Mouse (Mus musculus) heart, embryonic 16.5 days (tissue): Measurements from ENCODE around the gene Serpinb1c. TPM values are rescaled to one million over a fixed set of nuclear protein-coding genes. Genes with fewer than 3 reads are reported as not detected.
"Not testable (repeated sequence)": the region's sequence is repeated elsewhere in the genome, so short reads cannot be mapped to it uniquely, and the experiment has no call there.

ENCODE experiments used
- ATAC-seq: fragments of 200-750 bp; cut with Nextera tagmentation; replicated peaks from 2 replicates; pipeline ENCODE4 v1.8.0; 2017; ENCODE audit warnings: moderate number of reproducible peaks; ENCODE audit not compliant: insufficient read depth, low FRiP score; ENCODE audit errors: extremely low read depth
- H3K27ac ChIP-seq: fragments of 300-500 bp; sonication (generic); 2 replicates; pipeline ENCODE4 v1.5.1; 2014; ENCODE audit warnings: mild to moderate bottlenecking, low read length, control low read depth, moderate library complexity
- H3K27me3 ChIP-seq: fragments of 300-500 bp; sonication (generic); 2 replicates; pipeline ENCODE4 v1.6.1; 2014; ENCODE audit warnings: low read length, mixed read lengths; ENCODE audit not compliant: control insufficient read depth, insufficient read depth
- H3K36me3 ChIP-seq: fragments of 300-500 bp; sonication (generic); 2 replicates; pipeline ENCODE4 v1.6.1; 2014; ENCODE audit not compliant: control insufficient read depth, insufficient read depth
- H3K4me1 ChIP-seq: fragments of 300-500 bp; sonication (generic); 2 replicates; pipeline ENCODE4 v1.6.1; 2014; ENCODE audit warnings: low read length, mixed read lengths; ENCODE audit not compliant: control insufficient read depth, insufficient read depth
- H3K4me2 ChIP-seq: fragments of 300-500 bp; sonication (generic); 2 replicates; pipeline ENCODE4 v1.6.1; 2014; ENCODE audit warnings: low read depth, mild to moderate bottlenecking, control low read depth, low read length
- H3K4me3 ChIP-seq: fragments of 300-500 bp; sonication (generic); 2 replicates; pipeline ENCODE4 v1.5.1; 2014; ENCODE audit warnings: mild to moderate bottlenecking, control low read depth, low read length
- H3K9ac ChIP-seq: fragments of 300-500 bp; sonication (generic); 2 replicates; pipeline ENCODE4 v1.6.1; 2014; ENCODE audit warnings: low read length, control low read depth
- H3K9me3 ChIP-seq: fragments of 300-500 bp; sonication (generic); replicated peaks from 2 replicates; pipeline ENCODE4 v1.6.1; 2016; ENCODE audit warnings: low read length; ENCODE audit not compliant: control insufficient read depth
- WGBS: fragments of 180-500 bp; shearing (Covaris S2); extraction: QIAGEN DNeasy Blood & Tissue Kit; methylation state at CpG from one replicate; pipeline ENCODE4 v1.1.7; 2014; 5-methylcytosine and 5-hydroxymethylcytosine counted together
- polyA plus RNA-seq: library from polyadenylated mRNA; unstranded; fragments of >200 nt; fragmentation: Nextera tagmentation; extraction: Ambion mirVana; gene quantifications from 2 replicates; pipeline ENCODE4 v1.2.1, GENCODE M21; 2015

Gene Serpinb1c
- polyA plus RNA-seq, 1 experiment from 2014 or later: 0.29 TPM

DNA sequence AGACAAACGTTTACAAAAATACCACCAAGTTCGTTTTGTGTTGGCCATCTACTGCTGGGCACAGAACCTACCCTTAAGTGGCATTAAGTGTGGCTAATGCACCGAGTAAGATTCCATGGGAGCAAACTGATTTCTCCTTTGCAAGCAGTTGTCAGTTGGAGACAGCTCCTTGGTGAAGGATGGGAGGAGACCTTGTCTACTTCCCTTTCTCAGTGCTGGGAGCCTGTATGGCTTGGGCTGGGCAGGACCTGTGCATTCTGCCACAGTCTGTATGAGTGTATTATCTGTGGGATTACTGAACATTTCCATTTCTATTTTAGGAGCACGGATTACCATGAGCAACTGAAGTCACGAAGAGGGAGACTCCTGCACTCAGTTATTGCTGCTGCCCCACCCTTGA is 29.2 kb downstream of the Serpinb1c start:
- no peaks in the 10 kb centered on the region for H3K27me3 ChIP-seq
- H3K9ac ChIP-seq: no peak overlapping the region
- no peak for ATAC-seq
- WGBS: 49% methylated on average over 5 of the region's 5 CpGs
- H3K4me1 ChIP-seq: no peaks in the 10 kb centered on the region
- no peaks in the 10 kb centered on the region for H3K9me3 ChIP-seq
- H3K27ac ChIP-seq: no peak overlapping the region
- H3K4me2 ChIP-seq: no peak overlapping the region
- no peaks in the 10 kb centered on the region for H3K36me3 ChIP-seq
- H3K4me3 ChIP-seq: no peak overlapping the region

DNA sequence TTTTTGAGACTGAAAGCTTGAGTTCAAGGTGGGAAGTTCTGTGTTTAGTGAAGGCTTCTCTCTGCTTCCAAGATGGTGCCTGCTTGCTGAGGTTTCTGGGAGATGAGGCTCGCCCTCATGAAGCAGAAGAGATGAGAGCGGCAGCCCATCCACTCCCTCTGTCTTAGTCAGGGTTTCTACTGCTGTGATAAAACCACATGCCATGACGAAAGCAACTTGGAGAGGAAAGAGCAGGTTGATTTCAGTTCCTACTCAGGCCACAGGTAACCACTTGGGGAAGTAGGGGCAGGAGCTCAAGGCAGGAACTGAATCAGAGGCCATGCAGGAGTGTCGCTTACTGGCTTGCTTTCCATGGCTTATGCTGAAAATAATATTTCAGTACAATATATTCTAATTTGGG is 29.8 kb downstream of the Serpinb1c start:
- not testable (repeated sequence) for H3K36me3 ChIP-seq, H3K9me3 ChIP-seq, H3K4me3 ChIP-seq, ATAC-seq, H3K9ac ChIP-seq, H3K4me1 ChIP-seq, H3K27ac ChIP-seq, H3K4me2 ChIP-seq, H3K27me3 ChIP-seq
- 76% methylated on average over 4 of the region's 4 CpGs for WGBS

DNA sequence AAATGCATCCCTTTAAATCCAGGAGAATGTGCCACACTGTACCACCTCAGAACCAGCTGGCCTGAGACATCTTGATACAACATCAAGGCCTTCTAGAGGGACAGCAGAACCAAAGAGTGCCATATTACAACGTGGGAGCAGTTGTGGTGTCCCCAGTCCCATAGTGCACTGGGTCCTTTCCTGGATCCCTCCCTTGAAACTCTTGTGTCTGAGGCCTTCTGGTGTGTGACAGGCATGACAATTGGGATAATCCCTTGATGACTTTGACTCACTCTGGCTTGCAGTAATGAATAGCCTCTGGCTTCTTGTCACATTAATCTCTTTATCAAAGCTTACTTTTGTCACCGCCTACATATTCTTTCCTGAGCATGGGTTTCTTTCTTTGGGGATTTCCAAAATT is 31.0 kb downstream of the Serpinb1c start:
- Histone ChIP-seq H3K4me3 (no peak overlapping the region), H3K27ac (no peak overlapping the region), H3K36me3 (no peaks in the 10 kb centered on the region), H3K9me3 (no peaks in the 10 kb centered on the region), H3K4me1 (no peaks in the 10 kb centered on the region), H3K9ac (no peak overlapping the region), H3K4me2 (no peak overlapping the region), H3K27me3 (no peaks in the 10 kb centered on the region)
- ATAC-seq: no peak
- WGBS: 65% methylated on average over 2 of the region's 2 CpGs

DNA sequence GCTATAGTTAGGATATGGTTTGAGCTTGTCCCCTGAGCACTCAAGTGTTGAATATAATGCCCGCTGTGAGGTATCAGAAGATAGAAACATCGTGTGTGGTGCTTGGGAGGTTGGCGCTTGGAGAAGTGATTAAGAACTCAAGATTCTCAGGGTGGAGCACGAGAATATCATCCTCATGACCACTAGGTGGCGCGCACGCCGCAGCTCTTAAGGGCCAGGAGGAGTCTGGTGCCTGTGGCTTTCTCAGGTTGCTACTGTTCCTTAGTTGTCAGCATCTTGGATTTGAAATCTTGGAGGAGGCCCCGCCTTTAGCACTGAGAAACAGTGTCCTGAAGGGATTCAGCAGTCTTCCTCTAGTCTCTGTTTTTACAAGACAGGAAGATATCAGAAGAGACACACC is 31.5 kb downstream of the Serpinb1c start:
- WGBS: 2% methylated on average over 9 of the region's 9 CpGs
- H3K27me3 ChIP-seq: no peaks in the 10 kb centered on the region
- no peak overlapping the region for H3K4me2 ChIP-seq
- H3K9ac ChIP-seq: no peak overlapping the region
- no peaks in the 10 kb centered on the region for H3K4me1 ChIP-seq
- H3K9me3 ChIP-seq: no peaks in the 10 kb centered on the region
- ATAC-seq: no peak; the same call in 1 of the 2 replicates
- no peak overlapping the region for H3K27ac ChIP-seq
- H3K4me3 ChIP-seq: no peak overlapping the region
- H3K36me3 ChIP-seq: no peaks in the 10 kb centered on the region

DNA sequence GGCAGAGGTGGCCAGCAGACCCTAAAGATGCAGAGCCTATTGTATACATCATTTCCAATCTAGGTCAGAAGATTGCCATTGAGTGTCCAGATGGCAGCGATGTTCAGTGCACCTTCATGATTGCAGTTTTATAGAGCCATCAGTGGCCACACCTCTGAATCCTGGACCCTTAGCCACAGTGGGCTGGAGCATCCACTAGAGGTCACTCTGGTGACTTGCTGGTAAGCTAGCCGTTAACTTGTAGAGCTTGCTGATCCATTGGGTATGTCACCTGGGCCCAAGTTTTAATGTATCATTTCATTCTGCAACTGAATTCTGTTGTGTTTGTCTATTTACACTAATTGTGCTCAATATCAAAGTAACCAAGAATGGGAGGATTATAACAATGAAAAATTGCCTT is 32.4 kb downstream of the Serpinb1c start:
- Histone ChIP-seq H3K27me3 (no peaks in the 10 kb centered on the region), H3K4me1 (no peaks in the 10 kb centered on the region), H3K4me3 (no peak overlapping the region), H3K9ac (no peak overlapping the region), H3K27ac (no peak overlapping the region), H3K9me3 (no peaks in the 10 kb centered on the region), H3K36me3 (no peaks in the 10 kb centered on the region), H3K4me2 (no peak overlapping the region)
- 42% methylated on average over 2 of the region's 2 CpGs for WGBS
- no peak for ATAC-seq

DNA sequence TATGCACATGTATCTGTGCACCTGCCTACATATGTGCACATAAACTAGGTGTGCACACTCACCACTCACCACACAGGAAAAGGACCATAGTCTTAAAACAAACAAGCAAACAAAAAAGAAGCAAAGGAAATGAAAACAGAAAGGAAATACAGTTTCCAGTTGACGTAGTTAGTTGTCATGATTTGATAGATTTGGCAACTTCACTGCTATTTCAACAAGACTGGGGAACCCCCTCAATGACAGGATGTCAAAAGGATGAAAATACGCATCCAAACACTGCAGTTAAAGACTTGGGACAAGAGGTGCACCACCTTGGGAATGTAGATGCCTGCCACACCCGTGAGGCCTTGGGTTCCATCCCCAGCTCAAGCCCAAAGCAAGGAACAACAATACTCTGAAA is 33.5 kb downstream of the Serpinb1c start:
- not testable (repeated sequence) for H3K4me1 ChIP-seq, H3K4me2 ChIP-seq, H3K4me3 ChIP-seq, H3K27me3 ChIP-seq, H3K36me3 ChIP-seq, H3K27ac ChIP-seq, H3K9ac ChIP-seq, H3K9me3 ChIP-seq, ATAC-seq
- 76% methylated on average over 2 of the region's 3 CpGs for WGBS

DNA sequence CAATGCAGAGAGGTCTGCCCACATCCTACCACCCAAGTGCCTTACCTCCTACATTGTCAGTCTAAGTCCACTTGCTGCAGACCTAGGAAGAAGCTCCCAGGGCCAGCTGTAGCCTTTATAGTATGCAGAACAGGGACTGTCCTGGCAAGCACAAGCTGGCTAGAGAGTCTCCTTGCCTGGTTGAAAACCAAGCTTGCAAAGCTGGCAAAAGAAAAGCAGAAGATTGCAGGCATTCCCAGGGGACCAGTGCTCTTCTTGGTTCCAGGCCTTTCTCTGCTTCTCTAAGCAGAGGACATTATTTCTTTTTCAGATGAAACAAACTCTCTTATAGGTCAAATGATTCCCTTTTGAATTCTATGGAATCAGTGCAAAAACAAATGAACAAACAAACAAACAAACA is 34.6 kb downstream of the Serpinb1c start:
- no peak overlapping the region for H3K9ac ChIP-seq
- no peaks in the 10 kb centered on the region for H3K9me3 ChIP-seq
- no peaks in the 10 kb centered on the region for H3K4me1 ChIP-seq
- no peak for ATAC-seq
- no peak overlapping the region for H3K4me2 ChIP-seq
- no peaks in the 10 kb centered on the region for H3K27me3 ChIP-seq
- no peaks in the 10 kb centered on the region for H3K36me3 ChIP-seq
- H3K4me3 ChIP-seq: no peak overlapping the region
- H3K27ac ChIP-seq: no peak overlapping the region

DNA sequence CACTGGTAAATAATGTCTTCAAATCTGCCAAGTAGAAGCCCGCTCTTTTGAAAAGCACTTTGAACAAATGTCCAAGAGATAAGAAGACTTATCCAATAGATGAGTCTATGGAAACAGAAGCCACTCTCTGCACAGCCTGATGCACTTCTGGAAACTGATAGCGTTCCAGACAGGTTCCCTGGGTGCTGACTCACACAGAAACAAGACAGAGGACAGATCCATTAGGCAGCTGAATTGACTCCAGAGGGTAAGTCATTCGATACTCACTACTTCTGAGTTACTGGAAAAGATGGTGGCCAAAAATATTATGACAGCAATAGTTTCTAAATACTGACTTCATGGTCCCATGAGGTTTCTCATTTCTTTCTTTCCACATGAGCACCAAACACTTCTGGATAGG is 37.2 kb downstream of the Serpinb1c start:
- 34% methylated on average over 3 of the region's 3 CpGs for WGBS
- Histone ChIP-seq H3K27ac (no peak overlapping the region), H3K4me2 (no peak overlapping the region), H3K36me3 (no peaks in the 10 kb centered on the region), H3K9me3 (no peaks in the 10 kb centered on the region), H3K4me1 (no peaks in the 10 kb centered on the region), H3K4me3 (no peak overlapping the region), H3K9ac (no peak overlapping the region), H3K27me3 (no peaks in the 10 kb centered on the region)
- no peak for ATAC-seq

DNA sequence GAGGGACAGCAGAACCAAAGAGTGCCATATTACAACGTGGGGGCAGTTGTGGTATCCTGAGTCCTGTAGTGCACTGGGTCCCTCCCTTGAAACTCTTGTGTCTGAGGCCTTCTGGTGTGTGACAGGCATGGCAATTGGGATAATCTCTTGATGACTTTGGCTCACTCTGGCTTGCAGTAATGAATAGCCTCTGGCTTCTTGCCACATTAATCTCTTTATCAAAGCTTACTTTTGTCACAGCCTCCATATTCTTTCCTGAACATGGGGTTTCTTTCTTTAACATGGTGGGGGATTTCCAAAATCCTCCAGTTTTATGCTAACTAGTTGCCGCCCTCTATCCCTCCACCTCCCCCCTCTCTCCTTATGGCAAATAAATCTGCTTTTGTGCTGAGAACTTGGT is 44.9 kb downstream of the Serpinb1c start:
- Histone ChIP-seq H3K4me1 (peaks cover 5% of the 10 kb centered on the region), H3K36me3 (no peaks in the 10 kb centered on the region), H3K27ac (no peak overlapping the region), H3K9ac (no peak overlapping the region), H3K4me3 (no peak overlapping the region), H3K9me3 (no peaks in the 10 kb centered on the region), H3K4me2 (no peak overlapping the region), H3K27me3 (no peaks in the 10 kb centered on the region)
- 81% methylated on average over 2 of the region's 2 CpGs for WGBS
- ATAC-seq: no peak

DNA sequence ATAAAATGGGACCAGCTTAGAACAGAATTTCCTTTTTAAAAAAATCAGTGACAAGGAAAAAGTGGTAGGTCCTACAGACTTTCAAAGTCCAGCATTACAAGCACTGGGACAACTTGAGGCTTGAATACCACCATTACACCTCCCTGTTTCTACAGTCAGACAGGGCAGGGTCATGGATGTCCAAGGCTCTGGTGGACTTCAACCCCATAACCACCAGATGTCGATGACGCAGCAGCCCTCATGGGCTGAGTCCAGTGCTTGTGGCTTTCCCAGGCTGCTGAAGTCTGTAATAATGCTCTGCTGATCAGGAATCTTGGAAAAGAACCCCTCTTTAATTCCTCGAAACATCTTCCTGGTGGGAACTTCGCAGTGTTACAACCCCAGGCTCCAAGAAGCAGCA is 45.5 kb downstream of the Serpinb1c start:
- H3K27ac ChIP-seq: no peak overlapping the region
- WGBS: 90% methylated on average over 4 of the region's 4 CpGs
- H3K36me3 ChIP-seq: no peaks in the 10 kb centered on the region
- peaks cover 5% of the 10 kb centered on the region for H3K4me1 ChIP-seq
- ATAC-seq: no peak
- no peaks in the 10 kb centered on the region for H3K9me3 ChIP-seq
- H3K4me3 ChIP-seq: no peak overlapping the region
- H3K9ac ChIP-seq: no peak overlapping the region
- no peaks in the 10 kb centered on the region for H3K27me3 ChIP-seq
- H3K4me2 ChIP-seq: no peak overlapping the region
